Mouse (Mus musculus) embryonic facial prominence, embryonic 10.5 days (tissue): ENCODE results near the gene Prl2b1. TPM values are rescaled to one million over a fixed set of nuclear protein-coding genes. Genes with fewer than 3 reads are reported as not detected.
A peak's percentile ranks its signal among the peaks of the same experiment; 100 is the strongest.

ENCODE experiments used
- DNase-seq: peaks from one replicate; pipeline ENCODE4 v3.0.0-alpha.2; 2017; ENCODE audit warnings: low spot score
- H3K27ac ChIP-seq: fragments of 300-500 bp; sonication (generic); replicated peaks from 2 replicates; pipeline ENCODE4 v1.5.1; 2016; ENCODE audit warnings: mild to moderate bottlenecking
- H3K27me3 ChIP-seq: fragments of 300-500 bp; sonication (generic); replicated peaks from 2 replicates; pipeline ENCODE4 v1.6.1; 2016; ENCODE audit warnings: low read depth, mild to moderate bottlenecking; ENCODE audit not compliant: poor library complexity, severe bottlenecking
- H3K36me3 ChIP-seq: fragments of 300-500 bp; sonication (generic); replicated peaks from 2 replicates; pipeline ENCODE4 v1.6.1; 2016; ENCODE audit warnings: mild to moderate bottlenecking, moderate library complexity
- H3K4me1 ChIP-seq: fragments of 300-500 bp; sonication (generic); 2 replicates; pipeline ENCODE4 v1.6.1; 2016
- H3K4me3 ChIP-seq: fragments of 300-500 bp; sonication (generic); 2 replicates; pipeline ENCODE4 v1.5.1; 2016; ENCODE audit warnings: mild to moderate bottlenecking, moderate library complexity
- H3K9me3 ChIP-seq: fragments of 300-500 bp; sonication (generic); 2 replicates; pipeline ENCODE4 v1.6.1; 2016; ENCODE audit warnings: mild to moderate bottlenecking
- WGBS: fragments of 180-500 bp; shearing (Covaris S2); methylation state at CpG from one replicate; pipeline ENCODE4 v1.1.7; 2016; 5-methylcytosine and 5-hydroxymethylcytosine counted together
- polyA plus RNA-seq: library from polyadenylated mRNA; unstranded; fragments of >200 nt; fragmentation: Nextera tagmentation; extraction: Ambion mirVana; gene quantifications from 2 replicates; pipeline ENCODE4 v1.2.1, GENCODE M21; 2016

Gene Prl2b1
- not detected in 2 replicates for polyA plus RNA-seq

DNA sequence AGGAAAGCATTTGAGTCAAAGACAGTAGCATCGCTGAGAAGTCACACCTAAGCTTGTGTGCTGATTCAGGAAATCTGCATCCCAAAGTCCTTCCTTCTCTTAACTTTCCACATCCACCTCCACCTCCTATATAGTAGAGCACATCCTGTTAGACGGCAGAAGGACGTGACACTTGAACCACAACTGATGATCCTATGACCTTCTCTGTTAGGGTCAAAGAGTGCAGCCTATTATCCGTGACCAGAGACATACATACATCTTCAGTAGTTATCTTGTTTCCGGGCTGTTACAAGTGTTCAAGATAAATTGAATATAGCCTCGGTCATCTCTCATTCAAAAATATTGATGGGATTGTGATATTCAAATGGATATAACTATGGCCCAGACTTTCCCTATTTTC is at the start of gene Prl2b1:
Prl2b1 (minus strand) TSS at position 101 of the 400 bp plus-strand sequence.
- H3K4me1 ChIP-seq: no peaks in the 10 kb centered on the region
- no peaks in the 10 kb centered on the region for H3K36me3 ChIP-seq
- no peaks in the 10 kb centered on the region for H3K27me3 ChIP-seq
- H3K9me3 ChIP-seq: no peaks in the 10 kb centered on the region
- H3K4me3 ChIP-seq: no peak within 1 kb of the TSS
- 71% methylated on average over 6 of the region's 6 CpGs for WGBS
- H3K27ac ChIP-seq: no peak within 1 kb of the TSS
- no peak for DNase-seq

GRCm38 (mm10) chr13:27438588-27438987 is 47.9 kb upstream of the Prl2b1 start, which contains the start of gene Prl8a6:
Gene Prl8a6 (minus strand): TSS chr13:27438688.
- H3K4me3 ChIP-seq: no peak within 1 kb of the TSS
- WGBS: 86% methylated on average over 3 of the region's 3 CpGs
- H3K27me3 ChIP-seq: no peaks in the 10 kb centered on the region
- no peaks in the 10 kb centered on the region for H3K9me3 ChIP-seq
- H3K27ac ChIP-seq: no peak within 1 kb of the TSS
- no peaks in the 10 kb centered on the region for H3K4me1 ChIP-seq
- DNase-seq: no peak
- no peaks in the 10 kb centered on the region for H3K36me3 ChIP-seq

DNA sequence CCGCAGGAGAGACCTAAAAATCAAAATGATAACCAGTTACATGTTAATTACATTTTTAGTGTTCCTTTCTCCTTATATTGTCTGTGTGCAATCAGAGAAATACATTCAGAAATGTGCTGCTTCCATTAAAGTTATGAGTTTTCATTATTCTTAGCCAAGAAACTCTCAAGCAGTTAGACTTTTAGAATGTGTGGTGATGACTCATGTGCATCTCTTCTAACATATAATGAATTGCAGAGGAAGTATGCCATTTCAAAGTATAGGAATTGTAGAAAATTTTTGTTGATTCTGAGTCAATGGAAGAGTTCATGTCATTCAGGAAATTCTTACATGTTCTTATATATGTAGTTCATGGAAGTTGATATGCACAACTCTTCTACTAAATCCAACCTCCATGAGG is 42.5 kb upstream of the Prl2b1 start:
- WGBS: 82% methylated on average over 1 of the region's 1 CpGs
- no peaks in the 10 kb centered on the region for H3K27me3 ChIP-seq
- H3K4me3 ChIP-seq: no peak overlapping the region
- H3K27ac ChIP-seq: no peak overlapping the region
- no peaks in the 10 kb centered on the region for H3K9me3 ChIP-seq
- no peaks in the 10 kb centered on the region for H3K36me3 ChIP-seq
- DNase-seq: no peak
- no peaks in the 10 kb centered on the region for H3K4me1 ChIP-seq

- Histone ChIP-seq H3K9me3 (no peaks in the 10 kb centered on the region), H3K36me3 (no peaks in the 10 kb centered on the region), H3K27ac (no peak overlapping the region), H3K27me3 (no peaks in the 10 kb centered on the region), H3K4me3 (no peak overlapping the region), H3K4me1 (no peaks in the 10 kb centered on the region)
- no peak for DNase-seq
Observed at GRCm38 (mm10) chr13:27413640-27414039, 23.0 kb upstream of the Prl2b1 start.

DNA sequence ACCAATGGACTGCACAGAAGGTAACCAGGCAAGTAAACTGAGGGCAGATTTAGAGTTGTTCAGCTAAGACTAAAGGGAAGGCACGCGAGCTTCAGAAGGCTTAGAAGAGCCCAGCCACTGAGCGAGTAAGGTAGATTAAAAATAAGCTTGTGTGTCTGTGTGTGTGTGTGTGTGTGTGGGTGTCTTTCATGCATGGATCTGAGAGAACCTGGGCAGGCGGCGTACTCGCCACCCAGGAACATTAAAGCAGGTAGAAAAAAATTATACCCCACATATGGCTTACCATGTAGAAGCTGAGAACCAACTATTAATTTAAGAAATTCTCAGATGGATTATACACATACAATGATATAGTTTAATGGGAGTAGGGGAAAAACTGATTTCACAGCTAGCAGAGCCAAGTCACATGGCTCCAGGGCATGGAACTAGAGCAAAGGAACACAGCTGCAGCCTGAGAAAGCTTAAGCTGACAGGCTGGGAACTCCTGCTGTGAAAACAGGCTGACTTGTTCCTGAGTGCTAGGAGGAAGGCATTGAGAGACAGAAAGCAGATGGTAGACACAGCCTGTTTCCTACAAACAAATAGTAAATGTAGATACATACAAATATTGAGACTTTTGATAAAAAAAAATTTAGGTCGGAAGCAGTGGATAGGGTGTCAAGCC is 8.5 kb upstream of the Prl2b1 start:
- DNase-seq: peak; percentile 12

GRCm38 (mm10) chr13:27345373-27345772 is 45.3 kb downstream of the Prl2b1 start, which contains the start of gene Prl8a2:
Gene Prl8a2 (plus strand): TSS chr13:27345673.
- H3K36me3 ChIP-seq: no peaks in the 10 kb centered on the region
- no peaks in the 10 kb centered on the region for H3K27me3 ChIP-seq
- DNase-seq: no peak
- no peaks in the 10 kb centered on the region for H3K9me3 ChIP-seq
- no peaks in the 10 kb centered on the region for H3K4me1 ChIP-seq
- no peak within 1 kb of the TSS for H3K4me3 ChIP-seq
- 74% methylated on average over 2 of the region's 2 CpGs for WGBS
- H3K27ac ChIP-seq: no peak within 1 kb of the TSS

More for the DNA sequence above, 8.5 kb upstream of the Prl2b1 start:
- Histone ChIP-seq H3K4me3 (no peak overlapping the region), H3K9me3 (no peaks in the 10 kb centered on the region), H3K4me1 (no peaks in the 10 kb centered on the region), H3K36me3 (no peaks in the 10 kb centered on the region), H3K27me3 (no peaks in the 10 kb centered on the region), H3K27ac (no peak overlapping the region)
- WGBS: 84% methylated on average over 7 of the region's 7 CpGs

DNA sequence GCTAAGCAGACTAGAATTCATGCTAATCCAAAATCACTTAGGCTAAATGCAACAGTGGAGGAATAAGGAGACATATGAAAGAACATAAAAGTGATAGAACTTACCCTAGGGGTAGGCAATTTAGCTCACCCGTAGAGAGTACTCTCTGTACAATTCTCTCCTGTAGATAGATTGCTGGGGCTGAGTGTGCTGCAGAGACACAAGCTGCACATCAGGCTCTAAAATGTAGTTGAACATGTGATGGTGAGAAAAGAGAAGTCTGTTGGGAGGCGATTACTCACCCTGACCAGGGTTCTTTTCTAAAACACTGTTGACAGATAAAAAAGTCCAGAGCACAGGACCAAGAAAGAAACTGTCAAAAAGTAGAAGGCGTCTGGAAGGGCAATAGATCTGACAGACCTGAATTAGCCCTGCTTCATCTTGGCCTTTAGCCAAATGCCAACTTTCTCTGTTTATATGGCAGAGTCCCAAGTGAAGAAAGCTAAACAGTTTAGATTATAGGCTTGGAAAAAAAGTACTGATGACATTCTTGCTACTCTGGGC is 47.8 kb downstream of the Prl2b1 start:
- Histone ChIP-seq H3K27ac (no peak overlapping the region), H3K36me3 (no peaks in the 10 kb centered on the region), H3K27me3 (no peaks in the 10 kb centered on the region), H3K4me1 (no peaks in the 10 kb centered on the region), H3K4me3 (no peak overlapping the region), H3K9me3 (no peaks in the 10 kb centered on the region)
- DNase-seq: no peak
- WGBS: 75% methylated on average over 3 of the region's 3 CpGs

- DNase-seq: no peak
- Histone ChIP-seq H3K4me1 (no peaks in the 10 kb centered on the region), H3K27me3 (no peaks in the 10 kb centered on the region), H3K4me3 (no peak overlapping the region), H3K27ac (no peak overlapping the region), H3K36me3 (no peaks in the 10 kb centered on the region), H3K9me3 (no peaks in the 10 kb centered on the region)
- WGBS: 83% methylated on average over 1 of the region's 1 CpGs
Observed at GRCm38 (mm10) chr13:27334989-27335388, 55.7 kb downstream of the Prl2b1 start.

Other genes starting within 250 kb of the Prl2b1 start
- not detected in 2 replicates for gene Prl3d3, start 234.1 kb downstream of the Prl2b1 start, polyA plus RNA-seq
- not detected in 2 replicates for gene Prl3c1, start 194.2 kb downstream of the Prl2b1 start, polyA plus RNA-seq
- 1.5 and 2.2 TPM in 2 replicates for gene Prl3b1, start 149.0 kb downstream of the Prl2b1 start, polyA plus RNA-seq
- gene Prl3a1, start 131.4 kb downstream of the Prl2b1 start, polyA plus RNA-seq: not detected in 2 replicates
- gene Prl6a1, start 78.2 kb downstream of the Prl2b1 start, polyA plus RNA-seq: not detected in 2 replicates
- gene Prl8a2, start 45.2 kb downstream of the Prl2b1 start, polyA plus RNA-seq: not detected in 2 replicates
- not detected in 2 replicates for gene Prl8a6, start 47.8 kb upstream of the Prl2b1 start, polyA plus RNA-seq
- gene Prl8a8, start 122.4 kb upstream of the Prl2b1 start, polyA plus RNA-seq: not detected in 2 replicates
- not detected in 2 replicates for gene Prl8a9, start 173.8 kb upstream of the Prl2b1 start, polyA plus RNA-seq
- gene Prl8a1, start 191.3 kb upstream of the Prl2b1 start, polyA plus RNA-seq: not detected in 2 replicates
- not detected in 2 replicates for gene Prl7b1, start 219.7 kb upstream of the Prl2b1 start, polyA plus RNA-seq